Mouse (Mus musculus): ENCODE measurements around the gene Mfsd14a. TPM values are rescaled to one million over a fixed set of nuclear protein-coding genes. Genes with fewer than 3 reads are reported as not detected.
"Not testable (repeated sequence)": the region's sequence is repeated elsewhere in the genome, so short reads cannot be mapped to it uniquely, and the experiment has no call there.

Gene Mfsd14a
- polyA plus RNA-seq, 1 experiment from 2014 or later, result 67.4 TPM

GRCm38 (mm10) chr3:116695666-116695985 is 33.1 kb upstream of the Mfsd14a start:
- no peaks in the 10 kb centered on the region for H3K9me3 ChIP-seq (ENCODE audit: control insufficient read depth, low read length)
- H3K9ac ChIP-seq (ENCODE audit: low read depth, low read length), result no peak overlapping the region; the same call in 1 of the 2 replicates
- no peak for ATAC-seq (replicated peaks; ENCODE audit: low FRiP score)
- peaks cover 21% of the 10 kb centered on the region for H3K4me1 ChIP-seq (replicated peaks; ENCODE audit: control insufficient read depth, insufficient read depth, low read length)
- no peaks in the 10 kb centered on the region for H3K27me3 ChIP-seq (replicated peaks; ENCODE audit: control insufficient read depth, insufficient read depth, low read length)
- peak overlapping the region; percentile 65; the same call in 1 of the 2 replicates for H3K27ac ChIP-seq (ENCODE audit: low read depth, low read length)
- no peak for DNase-seq (ENCODE audit: low spot score)
- WGBS, result 66% methylated on average over 2 of the region's 2 CpGs
- no peaks in the 10 kb centered on the region; the same call in 1 of the 2 replicates for H3K36me3 ChIP-seq (ENCODE audit: control insufficient read depth, insufficient read depth, low read length)
- H3K4me2 ChIP-seq, result peak overlapping the region; percentile 37; the same call in 1 of the 2 replicates
- H3K4me3 ChIP-seq (ENCODE audit: low read depth, low read length), result no peak overlapping the region

- Histone ChIP-seq H3K4me2 (peak overlapping the region; percentile 65), H3K27ac (ENCODE audit: low read depth, low read length) (peak overlapping the region; percentile 90), H3K9me3 (ENCODE audit: control insufficient read depth, low read length) (no peaks in the 10 kb centered on the region), H3K9ac (ENCODE audit: low read depth, low read length) (peak overlapping the region; percentile 28), H3K4me3 (ENCODE audit: low read depth, low read length) (peak overlapping the region; percentile 13; the same call in 1 of the 2 replicates), H3K27me3 (replicated peaks; ENCODE audit: control insufficient read depth, insufficient read depth, low read length) (no peaks in the 10 kb centered on the region), H3K36me3 (ENCODE audit: control insufficient read depth, insufficient read depth, low read length) (no peaks in the 10 kb centered on the region; the same call in 1 of the 2 replicates), H3K4me1 (replicated peaks; ENCODE audit: control insufficient read depth, insufficient read depth, low read length) (peaks cover 21% of the 10 kb centered on the region)
- WGBS, result 61% methylated on average over 8 of the region's 8 CpGs
- DNase-seq (ENCODE audit: low spot score) (no peak), ATAC-seq (replicated peaks; ENCODE audit: low FRiP score) (peak; percentile 72)
Observed at GRCm38 (mm10) chr3:116694955-116695665, 32.6 kb upstream of the Mfsd14a start.

GRCm38 (mm10) chr3:116694312-116694711 is 31.8 kb upstream of the Mfsd14a start:
- peak overlapping the region; percentile 65 for H3K4me2 ChIP-seq

GRCm38 (mm10) chr3:116681160-116681559 is 18.7 kb upstream of the Mfsd14a start, which contains the start of gene Gm43191:
Gene Gm43191, minus strand, starts transcription at chr3:116681260.
- 88% methylated on average over 1 of the region's 1 CpGs for WGBS

More at GRCm38 (mm10) chr3:116694312-116694711, 31.8 kb upstream of the Mfsd14a start:
- Histone ChIP-seq H3K4me3 (ENCODE audit: low read depth, low read length) (peak overlapping the region; percentile 13; the same call in 1 of the 2 replicates), H3K36me3 (ENCODE audit: control insufficient read depth, insufficient read depth, low read length) (no peaks in the 10 kb centered on the region; the same call in 1 of the 2 replicates), H3K27me3 (replicated peaks; ENCODE audit: control insufficient read depth, insufficient read depth, low read length) (no peaks in the 10 kb centered on the region), H3K4me1 (replicated peaks; ENCODE audit: control insufficient read depth, insufficient read depth, low read length) (peaks cover 21% of the 10 kb centered on the region), H3K9ac (ENCODE audit: low read depth, low read length) (peak overlapping the region; percentile 28; the same call in 1 of the 2 replicates), H3K9me3 (ENCODE audit: control insufficient read depth, low read length) (no peaks in the 10 kb centered on the region), H3K27ac (ENCODE audit: low read depth, low read length) (peak overlapping the region; percentile 90)
- DNase-seq (ENCODE audit: low spot score) (no peak), ATAC-seq (replicated peaks; ENCODE audit: low FRiP score) (peak; percentile 86)
- 43% methylated on average over 3 of the region's 3 CpGs for WGBS

GRCm38 (mm10) chr3:116664281-116664680 is 1.8 kb upstream of the Mfsd14a start:
- H3K27ac ChIP-seq (ENCODE audit: low read depth, low read length); H3K4me3 ChIP-seq (ENCODE audit: low read depth, low read length); H3K27me3 ChIP-seq (replicated peaks; ENCODE audit: control insufficient read depth, insufficient read depth, low read length); ATAC-seq (replicated peaks; ENCODE audit: low FRiP score); H3K9me3 ChIP-seq (ENCODE audit: control insufficient read depth, low read length); H3K9ac ChIP-seq (ENCODE audit: low read depth, low read length); H3K36me3 ChIP-seq (ENCODE audit: control insufficient read depth, insufficient read depth, low read length); DNase-seq (ENCODE audit: low spot score); H3K4me2 ChIP-seq: not testable (repeated sequence)
- peaks cover 13% of the 10 kb centered on the region for H3K4me1 ChIP-seq (replicated peaks; ENCODE audit: control insufficient read depth, insufficient read depth, low read length)
- WGBS, result 87% methylated on average over 9 of the region's 9 CpGs

More at GRCm38 (mm10) chr3:116681160-116681559, 18.7 kb upstream of the Mfsd14a start, which contains the start of gene Gm43191:
- no peak within 1 kb of the TSS for H3K27ac ChIP-seq (ENCODE audit: low read depth, low read length)
- H3K9ac ChIP-seq (ENCODE audit: low read depth, low read length), result no peak within 1 kb of the TSS
- no peak within 1 kb of the TSS for H3K4me2 ChIP-seq
- H3K9me3 ChIP-seq (ENCODE audit: control insufficient read depth, low read length), result no peaks in the 10 kb centered on the region
- no peaks in the 10 kb centered on the region for H3K4me1 ChIP-seq (replicated peaks; ENCODE audit: control insufficient read depth, insufficient read depth, low read length)
- no peak within 1 kb of the TSS for H3K4me3 ChIP-seq (ENCODE audit: low read depth, low read length)
- no peak for DNase-seq (ENCODE audit: low spot score)
- peaks cover 3% of the 10 kb centered on the region; the same call in 1 of the 2 replicates for H3K36me3 ChIP-seq (ENCODE audit: control insufficient read depth, insufficient read depth, low read length)
- ATAC-seq (replicated peaks; ENCODE audit: low FRiP score), result no peak
- no peaks in the 10 kb centered on the region for H3K27me3 ChIP-seq (replicated peaks; ENCODE audit: control insufficient read depth, insufficient read depth, low read length)

- WGBS, result under 1% methylated on average over 67 of the region's 68 CpGs
- ATAC-seq (replicated peaks; ENCODE audit: low FRiP score), result peak; percentile 80
- Histone ChIP-seq H3K9ac (ENCODE audit: low read depth, low read length) (peak overlapping the region; percentile 96), H3K4me2 (peak overlapping the region; percentile 60), H3K4me3 (ENCODE audit: low read depth, low read length) (peak overlapping the region; percentile 96), H3K9me3 (ENCODE audit: control insufficient read depth, low read length) (no peaks in the 10 kb centered on the region), H3K36me3 (ENCODE audit: control insufficient read depth, insufficient read depth, low read length) (no peaks in the 10 kb centered on the region), H3K27ac (ENCODE audit: low read depth, low read length) (peak overlapping the region; percentile 93), H3K4me1 (replicated peaks; ENCODE audit: control insufficient read depth, insufficient read depth, low read length) (peaks cover 28% of the 10 kb centered on the region), H3K27me3 (replicated peaks; ENCODE audit: control insufficient read depth, insufficient read depth, low read length) (no peaks in the 10 kb centered on the region)
- peak; percentile 72 for DNase-seq (ENCODE audit: low spot score)
Observed at GRCm38 (mm10) chr3:116661870-116662414, 535 bp downstream of the Mfsd14a start.

GRCm38 (mm10) chr3:116661288-116661869 is 1.1 kb downstream of the Mfsd14a start:
- Histone ChIP-seq H3K4me1 (replicated peaks; ENCODE audit: control insufficient read depth, insufficient read depth, low read length) (peaks cover 28% of the 10 kb centered on the region), H3K27me3 (replicated peaks; ENCODE audit: control insufficient read depth, insufficient read depth, low read length) (no peaks in the 10 kb centered on the region), H3K27ac (ENCODE audit: low read depth, low read length) (peak overlapping the region; percentile 93), H3K36me3 (ENCODE audit: control insufficient read depth, insufficient read depth, low read length) (no peaks in the 10 kb centered on the region), H3K9ac (ENCODE audit: low read depth, low read length) (peak overlapping the region; percentile 96), H3K4me3 (ENCODE audit: low read depth, low read length) (peak overlapping the region; percentile 96), H3K9me3 (ENCODE audit: control insufficient read depth, low read length) (no peaks in the 10 kb centered on the region), H3K4me2 (peak overlapping the region; percentile 60)
- DNase-seq (ENCODE audit: low spot score) (no peak), ATAC-seq (replicated peaks; ENCODE audit: low FRiP score) (no peak)
- 5% methylated on average over 16 of the region's 16 CpGs for WGBS

GRCm38 (mm10) chr3:116659856-116660430 is 2.5 kb downstream of the Mfsd14a start:
- H3K4me1 ChIP-seq (replicated peaks; ENCODE audit: control insufficient read depth, insufficient read depth, low read length), result peaks cover 31% of the 10 kb centered on the region
- H3K27ac ChIP-seq (ENCODE audit: low read depth, low read length), result no peak overlapping the region
- peak overlapping the region; percentile 60 for H3K4me2 ChIP-seq
- ATAC-seq (replicated peaks; ENCODE audit: low FRiP score) (no peak), DNase-seq (ENCODE audit: low spot score) (no peak)
- H3K36me3 ChIP-seq (ENCODE audit: control insufficient read depth, insufficient read depth, low read length), result no peaks in the 10 kb centered on the region
- H3K27me3 ChIP-seq (replicated peaks; ENCODE audit: control insufficient read depth, insufficient read depth, low read length), result no peaks in the 10 kb centered on the region
- no peaks in the 10 kb centered on the region for H3K9me3 ChIP-seq (ENCODE audit: control insufficient read depth, low read length)
- H3K9ac ChIP-seq (ENCODE audit: low read depth, low read length), result no peak overlapping the region
- peak overlapping the region; percentile 96; the same call in 1 of the 2 replicates for H3K4me3 ChIP-seq (ENCODE audit: low read depth, low read length)
- 74% methylated on average over 13 of the region's 13 CpGs for WGBS

All from liver, embryonic 11.5 days (tissue).